Mouse (Mus musculus) macrophage (primary cell): ENCODE results near the gene Heatr6. TPM values are rescaled to one million over a fixed set of nuclear protein-coding genes. Genes with fewer than 3 reads are reported as not detected.

Source experiments
- H3K27ac ChIP-seq: fragments of 350-480 bp; formaldehyde crosslinking; 2 replicates; pipeline ENCODE4 v1.9.0; 2021
- H3K36me3 ChIP-seq: fragments of 350-480 bp; formaldehyde crosslinking; 2 replicates; pipeline ENCODE4 v1.9.0; 2021; ENCODE audit errors: inconsistent target
- H3K4me3 ChIP-seq: fragments of 350-480 bp; formaldehyde crosslinking; 2 replicates; pipeline ENCODE4 v1.9.0; 2021; ENCODE audit errors: inconsistent target
- H3K79me2 ChIP-seq: fragments of 350-480 bp; formaldehyde crosslinking; 2 replicates; pipeline ENCODE4 v1.9.0; 2021; ENCODE audit errors: inconsistent target
- WGBS: methylation state at CpG from one replicate; pipeline ENCODE4 v1.1.7; 2026; ENCODE audit warnings: inconsistent platforms; ENCODE audit not compliant: missing documents; 5-methylcytosine and 5-hydroxymethylcytosine counted together
- polyA plus RNA-seq: library from polyadenylated mRNA; stranded (reverse); fragments of 250-400 nt; gene quantifications from 3 replicates; pipeline ENCODE4 v1.2.4, GENCODE M21; 2018; ENCODE audit warnings: inconsistent platforms

Heatr6 gene
- polyA plus RNA-seq, 1 experiment from 2014 or later: 7.6 TPM

DNA sequence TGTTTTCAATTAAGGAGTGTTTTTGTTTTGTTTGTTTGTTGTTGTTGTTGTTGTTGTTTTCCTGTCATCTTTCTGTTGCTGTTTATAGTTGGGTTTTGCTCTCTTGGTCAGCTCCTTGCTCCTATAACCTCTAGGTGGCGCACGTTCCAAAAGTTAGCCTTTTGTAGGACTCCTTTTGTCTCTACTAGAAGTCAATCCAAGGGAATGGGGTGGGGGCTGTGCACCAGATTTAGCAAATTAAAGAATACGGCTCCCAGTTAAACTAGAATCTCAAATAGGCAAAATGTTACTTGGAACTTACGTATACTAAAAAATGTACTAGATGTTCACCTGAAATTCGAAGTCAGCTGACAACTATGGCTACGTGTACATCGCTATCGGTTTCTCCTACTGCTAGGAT, 48.7 kb downstream of the Heatr6 start:
- WGBS: 69% methylated on average over 8 of the region's 8 CpGs
- H3K4me3 ChIP-seq: no peak overlapping the region
- H3K27ac ChIP-seq: no peak overlapping the region
- no peaks in the 10 kb centered on the region for H3K36me3 ChIP-seq
- no peaks in the 10 kb centered on the region for H3K79me2 ChIP-seq

DNA sequence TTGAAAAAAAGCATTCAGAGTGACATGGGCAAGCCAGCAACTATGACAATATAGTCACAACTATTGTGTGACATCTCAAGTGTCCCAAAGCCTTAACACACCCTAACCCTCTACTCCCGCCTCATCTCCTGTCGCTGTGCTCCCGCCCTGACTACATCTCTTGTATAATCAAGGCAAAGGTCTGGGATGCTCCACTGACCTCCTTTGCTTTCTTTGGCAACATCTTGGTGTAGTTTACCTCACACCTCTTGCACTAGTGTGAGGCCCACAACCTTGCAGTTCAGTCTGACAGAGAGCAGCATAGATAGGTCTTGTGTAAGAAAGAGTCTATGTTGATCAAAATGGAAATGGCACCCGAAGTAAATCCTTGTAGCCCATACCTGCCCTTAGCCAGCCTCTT, 49.1 kb downstream of the Heatr6 start:
- 86% methylated on average over 4 of the region's 4 CpGs for WGBS
- no peaks in the 10 kb centered on the region for H3K79me2 ChIP-seq
- H3K27ac ChIP-seq: no peak overlapping the region
- H3K4me3 ChIP-seq: no peak overlapping the region
- H3K36me3 ChIP-seq: no peaks in the 10 kb centered on the region

DNA sequence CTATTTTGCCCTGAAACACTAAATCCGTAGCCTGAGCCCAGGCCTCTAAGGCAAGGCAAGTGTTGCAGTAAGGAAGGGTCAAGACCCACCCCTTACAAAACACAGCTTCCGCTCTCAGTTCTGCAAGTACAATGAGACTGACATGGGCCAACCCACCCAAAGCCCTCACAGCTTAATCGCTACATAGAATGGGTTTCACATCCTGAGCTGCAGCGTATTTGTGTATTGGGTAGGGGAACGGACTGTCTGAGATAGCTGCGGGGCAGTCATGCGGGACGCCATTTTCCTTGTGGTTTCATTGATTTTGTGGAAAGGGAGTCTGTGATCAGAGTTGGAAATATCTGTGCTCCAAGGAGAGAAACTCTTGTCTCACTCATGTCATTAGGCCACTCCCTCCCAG, 56.9 kb downstream of the Heatr6 start:
- Histone ChIP-seq H3K36me3 (no peaks in the 10 kb centered on the region), H3K4me3 (no peak overlapping the region), H3K27ac (no peak overlapping the region), H3K79me2 (no peaks in the 10 kb centered on the region)
- WGBS: 95% methylated on average over 8 of the region's 8 CpGs

DNA sequence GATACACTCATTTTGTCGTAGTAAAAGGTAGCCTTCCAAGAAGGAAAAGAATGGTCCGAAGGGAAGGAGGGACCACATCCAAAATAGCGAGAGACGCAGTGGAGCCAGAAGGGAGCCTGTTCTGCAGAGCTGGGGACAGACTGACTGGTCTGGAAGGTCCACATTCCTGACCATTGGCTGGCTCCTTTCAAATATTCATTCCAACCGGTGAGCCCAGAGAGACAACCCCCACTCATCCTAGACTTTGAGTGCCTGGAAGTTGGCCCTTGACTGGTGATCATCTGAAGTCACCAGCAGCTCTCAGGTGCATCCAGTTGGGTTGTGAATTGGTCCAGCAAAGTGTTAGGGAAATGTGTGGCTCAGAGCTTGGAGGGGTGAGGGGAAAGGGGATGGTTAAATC, 61.7 kb downstream of the Heatr6 start:
- Histone ChIP-seq H3K79me2 (no peaks in the 10 kb centered on the region), H3K27ac (no peak overlapping the region), H3K4me3 (no peak overlapping the region), H3K36me3 (no peaks in the 10 kb centered on the region)
- 85% methylated on average over 5 of the region's 5 CpGs for WGBS

DNA sequence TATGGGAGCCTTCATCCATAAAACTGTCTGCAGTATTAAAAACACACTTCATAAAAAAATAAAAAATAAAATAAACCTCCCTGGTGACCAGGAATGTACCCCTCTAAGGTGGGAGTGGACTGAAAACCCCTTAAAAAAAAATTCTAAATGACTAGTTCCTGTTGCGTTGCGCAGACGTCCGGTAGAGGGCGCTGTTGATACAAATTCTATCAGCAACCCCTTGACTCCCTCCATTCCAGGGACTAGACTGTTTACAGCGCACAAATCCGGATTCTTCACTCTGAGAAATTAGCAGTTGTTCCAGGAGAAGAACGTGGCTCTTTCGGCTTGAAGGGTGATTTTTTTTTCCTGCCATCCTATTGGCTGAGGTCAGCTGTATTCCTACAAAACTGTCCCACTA, 62.1 kb downstream of the Heatr6 start:
- no peaks in the 10 kb centered on the region for H3K36me3 ChIP-seq
- no peaks in the 10 kb centered on the region for H3K79me2 ChIP-seq
- H3K4me3 ChIP-seq: no peak overlapping the region
- H3K27ac ChIP-seq: no peak overlapping the region
- WGBS: 7% methylated on average over 9 of the region's 9 CpGs

DNA sequence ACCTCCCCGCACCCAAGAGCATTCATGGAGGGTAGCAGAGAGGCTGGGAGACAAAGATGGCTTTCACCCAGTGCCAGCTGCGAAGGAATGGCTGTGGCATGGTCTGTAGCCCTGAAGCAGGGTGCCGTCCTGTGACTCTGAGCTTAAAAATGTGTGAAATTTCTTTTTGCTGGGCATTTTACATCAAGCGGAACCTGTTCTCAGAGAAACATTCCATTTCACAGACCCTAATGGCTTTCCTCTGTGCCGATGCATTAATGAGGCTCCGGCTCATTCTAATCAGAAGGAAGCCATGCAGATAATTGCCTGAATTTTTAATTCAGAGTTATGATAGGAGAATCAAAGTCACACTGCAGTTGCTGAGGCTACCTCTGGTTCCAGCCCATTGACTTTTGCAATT, 63.6 kb downstream of the Heatr6 start:
- no peak overlapping the region for H3K27ac ChIP-seq
- no peaks in the 10 kb centered on the region for H3K36me3 ChIP-seq
- H3K79me2 ChIP-seq: no peaks in the 10 kb centered on the region
- H3K4me3 ChIP-seq: no peak overlapping the region
- 81% methylated on average over 6 of the region's 6 CpGs for WGBS

DNA sequence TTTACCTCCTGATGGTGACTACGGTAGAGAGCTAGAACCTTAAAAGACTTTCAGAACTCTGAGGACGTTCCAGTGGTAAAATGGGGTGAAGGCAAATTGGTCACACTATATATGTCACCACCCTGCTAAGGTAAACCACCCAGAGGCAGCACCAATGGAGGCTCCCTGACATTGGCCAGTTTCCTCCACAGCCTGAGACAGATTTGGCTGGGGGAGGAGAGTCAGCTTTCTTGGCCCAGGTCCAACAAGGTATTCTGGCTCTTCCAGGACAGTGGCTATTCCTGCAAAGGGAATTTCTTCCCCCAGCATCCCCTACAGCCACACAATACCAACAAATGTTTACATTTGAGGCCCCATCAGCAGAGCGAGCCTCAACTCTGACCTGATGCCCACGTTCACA, 64.5 kb downstream of the Heatr6 start:
- Histone ChIP-seq H3K4me3 (no peak overlapping the region), H3K36me3 (no peaks in the 10 kb centered on the region), H3K79me2 (no peaks in the 10 kb centered on the region), H3K27ac (no peak overlapping the region)
- WGBS: 63% methylated on average over 4 of the region's 4 CpGs

DNA sequence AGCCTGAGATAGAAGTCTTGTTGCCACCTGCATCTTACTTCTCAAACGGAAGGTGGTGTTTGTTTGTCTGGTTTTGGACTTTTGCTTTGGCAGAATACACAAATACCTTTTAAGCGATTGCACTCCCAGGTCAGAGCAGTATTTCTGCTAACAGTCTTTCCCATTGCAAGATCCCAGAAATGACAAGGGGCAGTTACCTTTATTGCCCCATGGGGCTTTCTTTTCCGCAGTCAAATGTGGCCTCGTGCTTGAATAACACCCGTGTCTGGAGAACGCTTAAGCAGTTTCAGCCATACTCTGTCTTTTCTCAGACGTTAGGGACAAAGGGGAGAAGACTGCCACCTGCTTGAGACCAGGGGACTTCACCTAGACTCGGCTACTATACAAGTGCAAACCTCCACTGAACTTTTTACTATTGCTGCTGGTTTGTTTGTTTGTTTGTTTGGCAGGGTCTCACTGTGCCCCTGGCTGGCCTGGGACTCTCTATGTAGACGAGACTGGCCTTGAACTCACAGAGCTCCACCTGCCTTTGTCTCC, 65.2 kb downstream of the Heatr6 start:
- WGBS: 46% methylated on average over 9 of the region's 9 CpGs

DNA sequence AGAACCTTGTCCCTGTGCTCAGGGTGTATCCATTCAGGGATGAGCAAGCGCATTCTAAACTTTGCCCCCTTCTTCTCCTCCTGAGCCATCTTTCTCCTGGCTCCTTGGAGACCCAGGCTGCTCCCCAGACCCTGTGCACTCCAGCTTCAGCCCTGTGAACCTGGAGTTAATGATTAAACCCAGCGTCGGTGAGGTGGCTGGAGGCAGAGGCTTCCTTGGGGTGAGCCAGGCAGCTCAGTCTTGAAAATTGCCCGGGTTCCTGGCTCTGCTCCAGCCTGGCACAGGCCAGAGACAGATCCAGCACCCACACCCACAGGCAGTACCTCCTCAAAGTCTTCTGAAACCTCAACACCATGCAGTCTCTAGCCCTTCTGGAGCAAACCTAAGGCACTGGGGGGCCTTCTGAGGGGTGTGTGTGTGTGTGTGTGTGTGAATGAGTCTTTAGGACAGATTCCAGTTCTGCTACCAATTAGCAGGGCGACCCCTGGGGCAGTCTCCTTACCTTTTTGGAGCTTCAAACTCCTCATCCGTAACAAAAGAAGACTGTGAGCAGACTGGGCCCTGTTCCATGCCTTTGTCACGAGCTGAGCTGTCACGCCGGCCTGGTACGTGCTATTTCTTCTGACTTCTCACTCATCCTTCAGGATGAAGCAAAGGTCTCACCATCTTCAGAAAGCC, 66.4 kb downstream of the Heatr6 start:
- no peak overlapping the region for H3K27ac ChIP-seq
- H3K79me2 ChIP-seq: no peaks in the 10 kb centered on the region
- H3K4me3 ChIP-seq: no peak overlapping the region
- 79% methylated on average over 10 of the region's 10 CpGs for WGBS
- no peaks in the 10 kb centered on the region for H3K36me3 ChIP-seq

More for the DNA sequence above, 65.2 kb downstream of the Heatr6 start:
- Histone ChIP-seq H3K4me3 (no peak overlapping the region), H3K79me2 (no peaks in the 10 kb centered on the region), H3K36me3 (no peaks in the 10 kb centered on the region), H3K27ac (no peak overlapping the region)

DNA sequence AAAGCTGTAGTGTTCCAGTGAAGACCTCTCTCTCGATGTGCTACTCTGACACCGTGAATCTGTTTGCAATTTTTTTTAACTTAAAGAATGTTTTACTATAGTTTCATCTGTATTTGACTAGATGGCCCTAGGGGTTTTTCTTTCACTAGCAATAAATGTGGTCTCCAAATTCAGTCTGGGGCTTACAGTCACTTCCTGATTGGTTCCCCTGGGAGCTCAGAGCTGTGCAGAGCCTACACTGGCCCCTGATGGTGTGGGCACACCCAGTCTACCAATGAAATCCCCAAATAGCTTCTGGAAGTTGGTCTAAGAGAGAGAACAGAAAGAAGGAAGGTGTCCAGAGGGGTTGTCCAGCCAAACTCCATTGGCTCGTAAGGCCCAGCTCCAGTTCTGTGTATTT, 72.6 kb downstream of the Heatr6 start:
- Histone ChIP-seq H3K4me3 (no peak overlapping the region), H3K36me3 (no peaks in the 10 kb centered on the region), H3K27ac (no peak overlapping the region), H3K79me2 (no peaks in the 10 kb centered on the region)
- 96% methylated on average over 3 of the region's 3 CpGs for WGBS

DNA sequence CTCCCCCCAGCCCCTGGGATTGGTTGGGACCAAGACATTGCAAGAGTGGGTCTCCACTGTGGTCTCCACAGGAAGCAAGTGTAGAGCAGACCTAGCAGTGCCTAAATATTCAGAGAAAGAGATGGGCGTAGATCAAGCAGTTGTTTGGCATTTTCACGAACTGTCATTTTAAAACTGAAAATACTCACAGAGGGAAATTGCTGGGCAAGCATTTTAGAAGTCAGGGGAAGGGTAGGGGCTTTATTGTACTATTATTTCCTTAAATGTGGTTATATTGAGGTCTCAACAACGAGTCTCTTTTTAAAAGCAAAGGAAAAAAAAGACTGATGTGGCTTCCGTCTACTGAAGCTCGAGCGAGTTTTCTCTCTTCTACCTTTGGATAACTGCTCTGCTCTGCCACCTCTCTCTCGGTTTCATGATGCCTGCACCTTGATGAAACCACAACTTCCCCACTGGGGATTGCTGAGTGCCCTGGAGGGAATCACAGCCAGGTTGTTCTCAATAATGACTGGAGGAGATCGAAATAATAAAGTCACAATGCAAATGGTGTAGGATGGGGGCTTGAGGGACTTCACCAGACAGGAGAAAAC, 75.2 kb downstream of the Heatr6 start:
- H3K79me2 ChIP-seq: no peaks in the 10 kb centered on the region
- no peaks in the 10 kb centered on the region for H3K36me3 ChIP-seq
- H3K27ac ChIP-seq: no peak overlapping the region
- WGBS: 51% methylated on average over 8 of the region's 8 CpGs
- H3K4me3 ChIP-seq: no peak overlapping the region

DNA sequence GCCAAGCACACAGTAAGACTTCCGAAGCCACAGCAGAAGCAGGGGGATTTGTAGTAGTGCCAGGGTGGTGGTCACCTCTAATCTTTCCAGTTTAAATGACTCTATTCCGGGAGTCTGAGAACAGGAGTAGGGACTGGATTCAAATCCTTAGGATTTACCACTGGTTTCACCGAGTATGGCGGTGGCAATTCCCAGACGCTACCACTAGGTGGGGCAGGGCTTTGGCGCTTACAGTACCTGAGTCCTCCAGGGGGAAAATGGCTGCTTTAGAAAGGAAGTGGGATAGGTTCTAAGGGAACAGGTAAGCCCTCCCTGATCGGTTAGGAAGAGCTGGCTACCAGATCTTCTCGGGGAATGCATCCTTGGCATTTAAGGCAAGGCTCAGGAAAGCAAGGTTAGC, 78.9 kb downstream of the Heatr6 start:
- Histone ChIP-seq H3K4me3 (no peak overlapping the region), H3K79me2 (no peaks in the 10 kb centered on the region), H3K36me3 (no peaks in the 10 kb centered on the region), H3K27ac (no peak overlapping the region)
- 43% methylated on average over 8 of the region's 8 CpGs for WGBS

Other genes starting within 250 kb of the Heatr6 start
- gene Heatr9, start 231.5 kb upstream of the Heatr6 start, polyA plus RNA-seq: 0.34 TPM in 1 of 3 replicates, not detected in the others
- gene Ccl5, start 223.2 kb upstream of the Heatr6 start, polyA plus RNA-seq: 67.6 to 220 TPM (median 169 TPM) in 3 replicates
- 289 to 625 TPM (median 620 TPM) in 3 replicates for gene Ccl9, start 175.1 kb upstream of the Heatr6 start, polyA plus RNA-seq
- gene Ccl6, start 160.6 kb upstream of the Heatr6 start, polyA plus RNA-seq: 508 to 1,107 TPM (median 907 TPM) in 3 replicates
- not detected in 3 replicates for gene Rpl9-ps1, start 108.1 kb upstream of the Heatr6 start, polyA plus RNA-seq
- gene Ccl3, start 104.3 kb upstream of the Heatr6 start, polyA plus RNA-seq: 203 to 397 TPM (median 307 TPM) in 3 replicates
- 101 to 412 TPM (median 201 TPM) in 3 replicates for gene Ccl4, start 91.1 kb upstream of the Heatr6 start, polyA plus RNA-seq
- gene Wfdc17, start 49.7 kb upstream of the Heatr6 start, polyA plus RNA-seq: 635 to 1,651 TPM (median 1,108 TPM) in 3 replicates
- gene Wfdc18, start 44.7 kb upstream of the Heatr6 start, polyA plus RNA-seq: 1.5 to 1.6 TPM in 2 of 3 replicates, not detected in the other
- gene Wfdc21, start 6.8 kb upstream of the Heatr6 start, polyA plus RNA-seq: 1.2 to 2.7 TPM in 2 of 3 replicates, not detected in the other
- not detected in 3 replicates for gene Hnf1b, start 96.4 kb downstream of the Heatr6 start, polyA plus RNA-seq
- 21.9 to 26.8 TPM (median 25.7 TPM) in 3 replicates for gene Ddx52, start 188.4 kb downstream of the Heatr6 start, polyA plus RNA-seq
- gene Synrg, start 210.7 kb downstream of the Heatr6 start, polyA plus RNA-seq: 18.6 to 22.1 TPM (median 20.4 TPM) in 3 replicates